Mouse (Mus musculus): Measurements from ENCODE around the gene Hist1h2ap.
A peak's percentile ranks its signal among the peaks of the same experiment; 100 is the strongest.
"Not testable (repeated sequence)": the region's sequence is repeated elsewhere in the genome, so short reads cannot be mapped to it uniquely, and the experiment has no call there.

Gene Hist1h2ap

GRCm38 (mm10) chr13:21803058-21803457, 30.2 kb downstream of the Hist1h2ap start:
- not testable (repeated sequence) for DNase-seq

GRCm38 (mm10) chr13:21797163-21797562, 36.1 kb downstream of the Hist1h2ap start:
- DNase-seq, result not testable (repeated sequence)

- no peak for DNase-seq
Measured at GRCm38 (mm10) chr13:21795584-21795983, 37.7 kb downstream of the Hist1h2ap start.

- no peak for DNase-seq
Measured at GRCm38 (mm10) chr13:21790601-21791283, 42.6 kb downstream of the Hist1h2ap start.

- no peak for DNase-seq
Measured at GRCm38 (mm10) chr13:21789925-21790324, 43.4 kb downstream of the Hist1h2ap start.

GRCm38 (mm10) chr13:21787760-21788593, 45.3 kb downstream of the Hist1h2ap start:
- no peak for DNase-seq

GRCm38 (mm10) chr13:21786899-21787629, 46.2 kb downstream of the Hist1h2ap start, which contains the start of the genes Hist1h2an and Hist1h2bp:
Hist1h2an (minus strand) TSS chr13:21787218.
Hist1h2bp (plus strand) TSS chr13:21787461.
- DNase-seq, result peak; percentile 92

GRCm38 (mm10) chr13:21786189-21786898, 47.0 kb downstream of the Hist1h2ap start:
- DNase-seq, result no peak

GRCm38 (mm10) chr13:21784311-21784710, 49.0 kb downstream of the Hist1h2ap start:
- no peak for DNase-seq

GRCm38 (mm10) chr13:21783734-21784161, 49.6 kb downstream of the Hist1h2ap start:
- peak; percentile 28 for DNase-seq

- DNase-seq, result peak; percentile 61
Measured at GRCm38 (mm10) chr13:21783255-21783617, 50.1 kb downstream of the Hist1h2ap start, which contains the start of gene Hist1h3i. Hist1h3i (minus strand) TSS chr13:21783370.

All from cerebellum, adult 11-12 months (tissue).